Mouse (Mus musculus): ENCODE results near the gene Mstn. TPM values are rescaled to one million over a fixed set of nuclear protein-coding genes. Genes with fewer than 3 reads are reported as not detected.

Mstn gene
- polyA plus RNA-seq, 1 experiment from 2014 or later, result 0.22 TPM

Other genes starting within 250 kb of the Mstn start
- 12.0 and 13.2 TPM in 2 replicates for gene Inpp1, start 244.0 kb upstream of the Mstn start, polyA plus RNA-seq (2016; fragmentation: Nextera tagmentation; extraction: Ambion mirVana)
- 22.8 and 23.6 TPM in 2 replicates for gene Hibch, start 216.7 kb upstream of the Mstn start, polyA plus RNA-seq (2016; fragmentation: Nextera tagmentation; extraction: Ambion mirVana)
- 1.8 and 2.2 TPM in 2 replicates for gene 1700019D03Rik, start 41.5 kb upstream of the Mstn start, polyA plus RNA-seq (2016; fragmentation: Nextera tagmentation; extraction: Ambion mirVana)
- not detected in 2 replicates for gene 1700019A02Rik, start 126.0 kb downstream of the Mstn start, polyA plus RNA-seq (2016; fragmentation: Nextera tagmentation; extraction: Ambion mirVana)
- 24.5 and 26.3 TPM in 2 replicates for gene Pms1, start 235.4 kb downstream of the Mstn start, polyA plus RNA-seq (2016; fragmentation: Nextera tagmentation; extraction: Ambion mirVana)
- gene Ormdl1, start 235.5 kb downstream of the Mstn start, polyA plus RNA-seq (2016; fragmentation: Nextera tagmentation; extraction: Ambion mirVana), result 72.2 and 79.8 TPM in 2 replicates
- gene Gm28778, start 235.5 kb downstream of the Mstn start, polyA plus RNA-seq (2016; fragmentation: Nextera tagmentation; extraction: Ambion mirVana), result not detected in 2 replicates